ENCODE assay signal across 8 mouse cellular contexts in the genomic region with DNA sequence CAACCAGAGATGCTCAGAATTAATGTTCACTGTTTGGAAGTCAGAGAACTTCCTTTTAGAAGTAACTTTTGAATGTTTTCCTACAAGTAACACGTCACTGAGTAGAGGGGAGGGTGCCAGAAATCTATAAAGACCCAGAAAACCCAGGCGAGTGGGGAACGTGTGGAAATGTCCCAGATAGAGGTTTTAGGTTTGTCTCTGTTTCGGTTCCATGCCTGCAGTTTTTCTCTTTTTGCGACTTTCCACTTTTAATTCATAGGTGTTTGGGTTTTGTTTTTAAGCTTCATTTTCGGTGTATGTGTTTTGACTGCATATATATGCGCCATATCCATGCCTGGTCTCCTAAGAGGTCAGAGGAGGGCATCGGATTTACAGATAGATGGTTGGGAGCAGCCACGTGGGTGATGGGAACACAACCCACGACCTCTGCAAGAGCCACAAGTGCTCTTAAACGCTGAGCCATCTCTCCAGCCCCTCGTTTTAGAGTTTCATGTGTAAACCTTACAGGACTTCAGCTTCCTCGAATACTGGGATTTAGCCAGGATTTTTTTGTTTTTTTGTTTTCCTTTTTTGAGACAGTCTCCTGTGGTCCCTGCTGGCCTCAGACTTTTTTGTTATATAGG. TPM values are rescaled to one million over a fixed set of nuclear protein-coding genes. Genes with fewer than 3 reads are reported as not detected.
DNase-seq lines count a peak whose midpoint lies in the region; ATAC-seq and TF ChIP-seq lines count a peak whose summit lies in the region.

No protein-coding gene starts in this region.

- no peak for TF ChIP-seq POLR2A in bone marrow macrophage, adult 2 months (IDR thresholded peaks at IDR 0.05; ENCODE audit: borderline replicate concordance, low read depth, low read length)

- no peaks in the 10 kb centered on the region for H3K9me3 ChIP-seq in kidney, embryonic 16.5 days (ENCODE audit: low read length)
- H3K9me3 ChIP-seq in hindbrain, embryonic 12.5 days (replicated peaks): no peaks in the 10 kb centered on the region
- no peaks in the 10 kb centered on the region for H3K9me3 ChIP-seq in midbrain, embryonic 14.5 days (ENCODE audit: control insufficient read depth, low read length)

- H3K36me3 ChIP-seq in kidney, embryonic 16.5 days (ENCODE audit: insufficient read depth, low read length): no peaks in the 10 kb centered on the region
- H3K36me3 ChIP-seq in hindbrain, embryonic 12.5 days: no peaks in the 10 kb centered on the region
- H3K36me3 ChIP-seq in midbrain, embryonic 14.5 days (ENCODE audit: control insufficient read depth, insufficient read depth, low read length): no peaks in the 10 kb centered on the region

- no peak for TF ChIP-seq CTCF in bone marrow macrophage, adult 2 months (IDR thresholded peaks at IDR 0.05; ENCODE audit: low read depth, low read length)

- H3K4me3 ChIP-seq in kidney, embryonic 16.5 days (ENCODE audit: low read length): peak overlapping the region; percentile 80
- peak overlapping the region; percentile 92 for H3K4me3 ChIP-seq in bone marrow macrophage, adult 2 months (ENCODE audit: insufficient read depth, low read length)
- peak overlapping the region; percentile 73 for H3K4me3 ChIP-seq in hindbrain, embryonic 12.5 days
- peak overlapping the region; percentile 76 for H3K4me3 ChIP-seq in midbrain, embryonic 14.5 days (replicated peaks; ENCODE audit: low read depth, low read length)

- WGBS in kidney, embryonic 16.5 days: 6% methylated on average over 13 of the region's 13 CpGs
- 5% methylated on average over 13 of the region's 13 CpGs for WGBS in hindbrain, embryonic 12.5 days
- 4% methylated on average over 13 of the region's 13 CpGs for WGBS in midbrain, embryonic 14.5 days

- peak overlapping the region; percentile 98 for H3K27ac ChIP-seq in kidney, embryonic 16.5 days (ENCODE audit: low read length)
- H3K27ac ChIP-seq in bone marrow macrophage, adult 2 months (ENCODE audit: insufficient read depth, low read depth, low read length): peak overlapping the region; percentile 70
- H3K27ac ChIP-seq in hindbrain, embryonic 12.5 days: peak overlapping the region; percentile 99; the same call in 1 of the 2 replicates
- H3K27ac ChIP-seq in midbrain, embryonic 14.5 days (replicated peaks; ENCODE audit: low read depth, low read length): peak overlapping the region; percentile 99

- peak overlapping the region; percentile 98 for H3K9ac ChIP-seq in kidney, embryonic 16.5 days (replicated peaks; ENCODE audit: low read length)
- peak overlapping the region; percentile 95 for H3K9ac ChIP-seq in hindbrain, embryonic 12.5 days
- H3K9ac ChIP-seq in midbrain, embryonic 14.5 days (replicated peaks; ENCODE audit: low read length): peak overlapping the region; percentile 97; the same call in 1 of the 2 replicates

- ATAC-seq in kidney, embryonic 16.5 days (ENCODE audit: low FRiP score, low TSS enrichment): no peak
- no peak for ATAC-seq in hindbrain, embryonic 12.5 days (ENCODE audit: low FRiP score)
- no peak for ATAC-seq in midbrain, embryonic 14.5 days (ENCODE audit: low FRiP score, low TSS enrichment)
- no peak for ATAC-seq in monocyte, adult 5-6 weeks (replicated peaks; ENCODE audit: insufficient number of reproducible peaks, low FRiP score, low TSS enrichment, poor library complexity, severe bottlenecking)

- H3K4me1 ChIP-seq in kidney, embryonic 16.5 days (ENCODE audit: insufficient read depth, low read length): peaks cover 35% of the 10 kb centered on the region
- H3K4me1 ChIP-seq in bone marrow macrophage, adult 2 months (ENCODE audit: control insufficient read depth, insufficient read depth, low read length): peaks cover 22% of the 10 kb centered on the region
- peaks cover 45% of the 10 kb centered on the region for H3K4me1 ChIP-seq in hindbrain, embryonic 12.5 days
- peaks cover 35% of the 10 kb centered on the region for H3K4me1 ChIP-seq in midbrain, embryonic 14.5 days (ENCODE audit: control insufficient read depth, insufficient read depth, low read length)

- H3K4me2 ChIP-seq in kidney, embryonic 16.5 days (replicated peaks; ENCODE audit: low read depth, low read length): peak overlapping the region; percentile 88
- H3K4me2 ChIP-seq in hindbrain, embryonic 12.5 days (replicated peaks): peak overlapping the region; percentile 82
- H3K4me2 ChIP-seq in midbrain, embryonic 14.5 days (ENCODE audit: low read length): peak overlapping the region; percentile 98

- no peak for DNase-seq in kidney, adult 11 months
- DNase-seq in midbrain, embryonic 14.5 days: no peak
- DNase-seq in gastrocnemius, postnatal 10 days: no peak
- DNase-seq in layer of hippocampus, postnatal 10 days (ENCODE audit: low spot score in 2 of 2): no peak

- no peaks in the 10 kb centered on the region for H3K27me3 ChIP-seq in kidney, embryonic 16.5 days (ENCODE audit: insufficient read depth, low read length)
- H3K27me3 ChIP-seq in hindbrain, embryonic 12.5 days: no peaks in the 10 kb centered on the region
- no peaks in the 10 kb centered on the region for H3K27me3 ChIP-seq in midbrain, embryonic 14.5 days (ENCODE audit: control insufficient read depth, insufficient read depth, low read length)

RNA-seq across cellular contexts. Expression of a gene that starts 1.7 kb away (rescaled TPM):
- 4.1 and 6.8 TPM in 2 replicates for polyA plus RNA-seq in kidney, embryonic 16.5 days (2015; fragmentation: Nextera tagmentation; extraction: Ambion mirVana)
- polyA plus RNA-seq in bone marrow macrophage, adult 2 months (2012; ENCODE audit: insufficient read depth, insufficient read length, missing spikeins): 1.3 and 2.4 TPM in 2 replicates
- 6.7 and 7.3 TPM in 2 replicates for polyA plus RNA-seq in hindbrain, embryonic 12.5 days (2016; fragmentation: Nextera tagmentation; extraction: Ambion mirVana)
- 3.8 and 6.1 TPM in 2 replicates for polyA plus RNA-seq in midbrain, embryonic 14.5 days (2014; fragmentation: Nextera tagmentation; extraction: Ambion mirVana)
- total RNA-seq in gastrocnemius, postnatal 10 days (2021): 1 to 10 TPM; 4.6 to 6.5 TPM
- 1.4 to 6.0 TPM (median 1.5 TPM) in 3 replicates for total RNA-seq in monocyte, adult 5-6 weeks (2017)
- 1 to 10 TPM; 5.8 to 8.9 TPM for total RNA-seq in layer of hippocampus, postnatal 10 days (2021)

RNA-seq across cellular contexts. Expression of a gene that starts 43.5 kb away (rescaled TPM):
- polyA plus RNA-seq in kidney, embryonic 16.5 days (2015; fragmentation: Nextera tagmentation; extraction: Ambion mirVana): 13.8 and 28.9 TPM in 2 replicates
- 11.0 and 18.4 TPM in 2 replicates for polyA plus RNA-seq in bone marrow macrophage, adult 2 months (2012; ENCODE audit: insufficient read depth, insufficient read length, missing spikeins)
- 10.1 and 22.2 TPM in 2 replicates for polyA plus RNA-seq in hindbrain, embryonic 12.5 days (2016; fragmentation: Nextera tagmentation; extraction: Ambion mirVana)
- 11.6 and 18.4 TPM in 2 replicates for polyA plus RNA-seq in midbrain, embryonic 14.5 days (2014; fragmentation: Nextera tagmentation; extraction: Ambion mirVana)
- total RNA-seq in gastrocnemius, postnatal 10 days (2021): 1 to 10 TPM; 4.7 to 5.2 TPM
- 2.1 to 13.0 TPM (median 8.4 TPM) in 3 replicates for total RNA-seq in monocyte, adult 5-6 weeks (2017)
- total RNA-seq in layer of hippocampus, postnatal 10 days (2021): 1 to 10 TPM in 1 of 2 experiments, not detected in 1; 4.1 TPM
